Mouse (Mus musculus): ENCODE results near the gene 1700037H04Rik. TPM values are rescaled to one million over a fixed set of nuclear protein-coding genes. Genes with fewer than 3 reads are reported as not detected.
A peak's percentile ranks its signal among the peaks of the same experiment; 100 is the strongest.

The 1700037H04Rik gene
- total RNA-seq, 1 experiment from 2014 or later, result 29.2 TPM

- no peak for ATAC-seq (replicated peaks; ENCODE audit: low read depth, poor library complexity, severe bottlenecking)
Observed at GRCm38 (mm10) chr2:131149254-131149578, 10.7 kb downstream of the 1700037H04Rik start.

- no peak for ATAC-seq (replicated peaks; ENCODE audit: low read depth, poor library complexity, severe bottlenecking)
Observed at GRCm38 (mm10) chr2:131148353-131149253, 11.3 kb downstream of the 1700037H04Rik start.

- ATAC-seq (replicated peaks; ENCODE audit: low read depth, poor library complexity, severe bottlenecking), result no peak
Observed at GRCm38 (mm10) chr2:131147043-131147365, 12.9 kb downstream of the 1700037H04Rik start.

GRCm38 (mm10) chr2:131146193-131147042, 13.5 kb downstream of the 1700037H04Rik start:
- ATAC-seq (replicated peaks; ENCODE audit: low read depth, poor library complexity, severe bottlenecking), result no peak

- no peak for ATAC-seq (replicated peaks; ENCODE audit: low read depth, poor library complexity, severe bottlenecking)
Observed at GRCm38 (mm10) chr2:131145536-131145935, 14.3 kb downstream of the 1700037H04Rik start.

- no peak for ATAC-seq (replicated peaks; ENCODE audit: low read depth, poor library complexity, severe bottlenecking)
Observed at GRCm38 (mm10) chr2:131145121-131145520, 14.8 kb downstream of the 1700037H04Rik start.

GRCm38 (mm10) chr2:131143007-131143780, 16.7 kb downstream of the 1700037H04Rik start:
- no peak for ATAC-seq (replicated peaks; ENCODE audit: low read depth, poor library complexity, severe bottlenecking)

- peak; percentile 92 for ATAC-seq (replicated peaks; ENCODE audit: low read depth, poor library complexity, severe bottlenecking)
Observed at GRCm38 (mm10) chr2:131142592-131142991, 17.3 kb downstream of the 1700037H04Rik start.

- ATAC-seq (replicated peaks; ENCODE audit: low read depth, poor library complexity, severe bottlenecking), result no peak
Observed at GRCm38 (mm10) chr2:131141336-131141986, 18.4 kb downstream of the 1700037H04Rik start.

- ATAC-seq (replicated peaks; ENCODE audit: low read depth, poor library complexity, severe bottlenecking), result no peak
Observed at GRCm38 (mm10) chr2:131140533-131140905, 19.4 kb downstream of the 1700037H04Rik start.

- no peak for ATAC-seq (replicated peaks; ENCODE audit: low read depth, poor library complexity, severe bottlenecking)
Observed at GRCm38 (mm10) chr2:131139886-131140532, 19.9 kb downstream of the 1700037H04Rik start.

- ATAC-seq (replicated peaks; ENCODE audit: low read depth, poor library complexity, severe bottlenecking), result no peak
Observed at GRCm38 (mm10) chr2:131139287-131139686, 20.6 kb downstream of the 1700037H04Rik start.

- no peak for ATAC-seq (replicated peaks; ENCODE audit: low read depth, poor library complexity, severe bottlenecking)
Observed at GRCm38 (mm10) chr2:131138760-131139159, 21.1 kb downstream of the 1700037H04Rik start.

- no peak for ATAC-seq (replicated peaks; ENCODE audit: low read depth, poor library complexity, severe bottlenecking)
Observed at GRCm38 (mm10) chr2:131138296-131138695, 21.6 kb downstream of the 1700037H04Rik start.

- peak; percentile 92 for ATAC-seq (replicated peaks; ENCODE audit: low read depth, poor library complexity, severe bottlenecking)
Observed at GRCm38 (mm10) chr2:131135521-131136139, 24.3 kb downstream of the 1700037H04Rik start.

GRCm38 (mm10) chr2:131134826-131135400, 25.0 kb downstream of the 1700037H04Rik start:
- no peak for ATAC-seq (replicated peaks; ENCODE audit: low read depth, poor library complexity, severe bottlenecking)

- no peak for ATAC-seq (replicated peaks; ENCODE audit: low read depth, poor library complexity, severe bottlenecking)
Observed at GRCm38 (mm10) chr2:131134381-131134780, 25.5 kb downstream of the 1700037H04Rik start.

- ATAC-seq (replicated peaks; ENCODE audit: low read depth, poor library complexity, severe bottlenecking), result no peak
Observed at GRCm38 (mm10) chr2:131132930-131133547, 26.8 kb downstream of the 1700037H04Rik start, which contains the start of gene Gm11037. Gm11037 (plus strand) TSS chr2:131133497.

All from common myeloid progenitor, adult 5-6 weeks (primary cell).